Mouse (Mus musculus): ENCODE measurements around the gene Olfr1423. TPM values are rescaled to one million over a fixed set of nuclear protein-coding genes. Genes with fewer than 3 reads are reported as not detected.
A peak's percentile ranks its signal among the peaks of the same experiment; 100 is the strongest.

Gene Olfr1423
- polyA plus RNA-seq, 1 experiment from 2014 or later: not detected

DNA sequence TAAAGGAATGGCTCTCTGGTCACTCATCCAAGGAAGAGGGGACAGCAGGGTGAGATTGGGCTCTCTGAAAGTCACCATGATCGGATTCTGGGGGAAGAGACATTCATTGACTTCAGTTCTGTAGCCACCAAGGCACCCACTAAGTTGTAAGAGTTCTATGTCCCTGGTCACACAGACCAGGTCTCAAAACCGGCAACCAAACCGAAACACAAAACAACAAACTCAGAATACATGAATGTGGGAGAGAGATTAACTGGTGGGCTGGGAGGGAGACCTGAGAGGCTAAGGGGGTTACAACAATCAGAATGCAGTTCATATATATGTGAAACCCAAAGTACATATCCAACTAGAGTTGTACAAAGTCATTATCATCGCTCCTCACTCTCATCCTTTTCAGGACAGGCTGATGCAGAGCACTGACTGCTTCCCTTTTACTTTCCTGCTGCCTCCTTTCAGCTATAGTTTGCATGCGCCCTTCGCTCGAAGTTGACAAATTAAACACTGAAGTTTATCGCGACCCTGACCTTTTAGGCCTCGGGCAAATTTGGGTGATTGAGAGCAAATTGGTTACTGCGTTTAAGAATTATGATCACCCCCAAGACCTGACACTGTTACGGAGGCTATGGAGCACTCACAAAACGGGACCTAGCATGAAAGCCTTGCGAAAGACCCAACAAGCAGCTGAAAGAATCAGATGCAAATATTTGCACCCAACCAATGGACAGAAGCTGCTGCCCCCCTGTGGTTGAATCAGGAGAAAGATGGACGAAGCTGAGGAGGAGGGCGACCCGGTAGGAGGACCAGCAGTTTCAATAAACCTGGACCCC, 33.8 kb downstream of the Olfr1423 start:
- Histone ChIP-seq H3K27me3 (replicated peaks; ENCODE audit: control insufficient read depth, insufficient read depth, low read length) (no peaks in the 10 kb centered on the region), H3K9ac (ENCODE audit: low read depth, low read length) (no peak overlapping the region)

DNA sequence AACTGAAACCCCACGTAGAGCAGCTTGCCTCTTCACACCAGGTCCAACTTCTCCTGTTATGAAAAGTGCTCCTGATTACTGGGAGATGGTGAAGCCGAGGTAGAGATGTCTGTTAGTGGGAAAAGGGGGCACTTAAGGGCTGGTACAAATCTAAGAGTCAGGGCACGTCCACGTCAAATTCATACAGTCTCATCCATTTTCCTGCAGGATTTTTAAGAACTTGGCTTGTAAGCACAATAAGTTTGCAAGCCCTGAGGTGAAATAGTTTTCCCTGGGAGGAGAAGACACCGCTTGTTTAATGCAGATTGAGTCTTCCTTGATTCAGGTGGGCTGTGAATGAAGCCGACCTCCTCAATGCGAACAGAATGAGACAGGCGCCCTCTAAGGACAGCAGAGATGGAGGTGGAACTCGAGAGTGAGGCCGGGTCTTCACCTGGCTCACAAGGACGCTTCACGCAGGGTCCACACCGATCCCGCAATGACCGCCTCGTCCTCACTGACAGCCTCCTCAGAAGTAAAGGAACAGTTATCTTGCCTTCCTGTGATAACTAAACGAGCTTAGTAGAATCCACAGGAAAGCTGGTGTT, 34.7 kb downstream of the Olfr1423 start:
- no peaks in the 10 kb centered on the region for H3K27me3 ChIP-seq (replicated peaks; ENCODE audit: control insufficient read depth, insufficient read depth, low read length)
- 5% methylated on average over 17 of the region's 17 CpGs for WGBS
- ATAC-seq: no peak
- H3K27ac ChIP-seq (ENCODE audit: low read depth, low read length): peak overlapping the region; percentile 92
- peak overlapping the region; percentile 61 for H3K4me2 ChIP-seq (replicated peaks; ENCODE audit: low read depth)
- no peaks in the 10 kb centered on the region for H3K9me3 ChIP-seq (ENCODE audit: control insufficient read depth)
- H3K4me1 ChIP-seq (replicated peaks; ENCODE audit: control insufficient read depth, insufficient read depth, low read length): no peaks in the 10 kb centered on the region
- H3K36me3 ChIP-seq (ENCODE audit: control insufficient read depth, insufficient read depth): no peaks in the 10 kb centered on the region
- H3K4me3 ChIP-seq (ENCODE audit: low read depth, low read length): peak overlapping the region; percentile 75
- peak overlapping the region; percentile 54 for H3K9ac ChIP-seq (ENCODE audit: low read depth, low read length)
- peak; percentile 46; the same call in 1 of the 2 replicates for TF ChIP-seq CTCF (IDR thresholded peaks at IDR 0.05; ENCODE audit: low read depth)

More for the DNA sequence above, 33.8 kb downstream of the Olfr1423 start:
- H3K27ac ChIP-seq (ENCODE audit: low read depth, low read length): no peak overlapping the region
- 20% methylated on average over 17 of the region's 17 CpGs for WGBS
- H3K9me3 ChIP-seq (ENCODE audit: control insufficient read depth): no peaks in the 10 kb centered on the region
- H3K36me3 ChIP-seq (ENCODE audit: control insufficient read depth, insufficient read depth): no peaks in the 10 kb centered on the region
- H3K4me3 ChIP-seq (ENCODE audit: low read depth, low read length): peak overlapping the region; percentile 7; the same call in 1 of the 2 replicates
- peak; percentile 86 for TF ChIP-seq CTCF (IDR thresholded peaks at IDR 0.05; ENCODE audit: low read depth)
- H3K4me2 ChIP-seq (replicated peaks; ENCODE audit: low read depth): peak overlapping the region; percentile 61
- no peaks in the 10 kb centered on the region for H3K4me1 ChIP-seq (replicated peaks; ENCODE audit: control insufficient read depth, insufficient read depth, low read length)
- ATAC-seq: no peak

DNA sequence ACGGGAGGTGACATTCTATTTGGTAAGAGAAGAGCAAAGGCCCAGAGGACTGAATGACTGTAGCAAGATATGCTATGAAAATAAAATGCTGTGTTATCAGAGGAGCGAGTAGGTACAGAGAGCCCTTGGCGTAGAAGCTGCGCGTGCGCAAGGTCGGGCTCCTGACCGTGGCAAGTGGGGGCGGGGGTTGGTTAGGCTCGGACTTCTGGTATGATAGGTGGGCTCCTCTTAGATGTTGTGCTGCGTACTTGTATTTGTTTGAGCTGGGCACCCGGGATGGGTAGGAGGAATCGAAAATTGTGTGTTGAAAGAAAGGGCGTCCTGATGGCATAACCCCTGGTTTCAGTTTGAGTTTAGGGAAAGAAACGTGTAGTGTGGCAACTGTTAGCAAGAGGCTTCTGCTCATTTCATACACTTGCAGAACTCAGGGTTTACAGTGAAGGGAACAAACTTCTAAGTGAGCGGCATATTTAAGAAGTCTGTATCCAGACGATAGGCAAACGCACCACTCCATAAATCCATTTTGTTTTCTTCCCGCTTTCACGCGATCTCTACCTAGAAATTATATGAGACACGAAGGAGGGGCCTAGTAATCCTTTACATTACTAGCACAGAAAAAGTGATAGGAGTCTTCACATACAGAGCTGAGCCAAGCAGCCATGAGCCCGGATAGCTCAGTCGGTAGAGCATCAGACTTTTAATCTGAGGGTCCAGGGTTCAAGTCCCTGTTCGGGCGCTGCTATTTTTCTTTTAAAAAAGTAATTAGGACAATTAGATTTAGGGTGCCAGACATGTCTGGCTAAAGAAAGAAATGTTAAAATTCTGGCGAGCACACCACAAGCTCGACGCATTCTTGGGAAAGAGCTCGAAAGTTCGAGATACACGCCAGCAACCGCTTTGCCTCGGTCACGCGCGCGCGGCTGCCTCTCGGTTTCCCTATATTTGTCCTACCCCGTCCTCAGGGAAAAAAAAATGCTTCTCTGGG, 35.4 kb downstream of the Olfr1423 start:
- no peak for TF ChIP-seq CTCF (IDR thresholded peaks at IDR 0.05; ENCODE audit: low read depth)
- no peaks in the 10 kb centered on the region for H3K36me3 ChIP-seq (ENCODE audit: control insufficient read depth, insufficient read depth)
- peak overlapping the region; percentile 54 for H3K9ac ChIP-seq (ENCODE audit: low read depth, low read length)
- peak; percentile 53 for ATAC-seq
- under 1% methylated on average over 41 of the region's 41 CpGs for WGBS
- H3K9me3 ChIP-seq (ENCODE audit: control insufficient read depth): no peaks in the 10 kb centered on the region
- H3K4me1 ChIP-seq (replicated peaks; ENCODE audit: control insufficient read depth, insufficient read depth, low read length): no peaks in the 10 kb centered on the region
- peak overlapping the region; percentile 75 for H3K4me3 ChIP-seq (ENCODE audit: low read depth, low read length)
- peak overlapping the region; percentile 61 for H3K4me2 ChIP-seq (replicated peaks; ENCODE audit: low read depth)
- H3K27ac ChIP-seq (ENCODE audit: low read depth, low read length): peak overlapping the region; percentile 92
- no peaks in the 10 kb centered on the region for H3K27me3 ChIP-seq (replicated peaks; ENCODE audit: control insufficient read depth, insufficient read depth, low read length)

DNA sequence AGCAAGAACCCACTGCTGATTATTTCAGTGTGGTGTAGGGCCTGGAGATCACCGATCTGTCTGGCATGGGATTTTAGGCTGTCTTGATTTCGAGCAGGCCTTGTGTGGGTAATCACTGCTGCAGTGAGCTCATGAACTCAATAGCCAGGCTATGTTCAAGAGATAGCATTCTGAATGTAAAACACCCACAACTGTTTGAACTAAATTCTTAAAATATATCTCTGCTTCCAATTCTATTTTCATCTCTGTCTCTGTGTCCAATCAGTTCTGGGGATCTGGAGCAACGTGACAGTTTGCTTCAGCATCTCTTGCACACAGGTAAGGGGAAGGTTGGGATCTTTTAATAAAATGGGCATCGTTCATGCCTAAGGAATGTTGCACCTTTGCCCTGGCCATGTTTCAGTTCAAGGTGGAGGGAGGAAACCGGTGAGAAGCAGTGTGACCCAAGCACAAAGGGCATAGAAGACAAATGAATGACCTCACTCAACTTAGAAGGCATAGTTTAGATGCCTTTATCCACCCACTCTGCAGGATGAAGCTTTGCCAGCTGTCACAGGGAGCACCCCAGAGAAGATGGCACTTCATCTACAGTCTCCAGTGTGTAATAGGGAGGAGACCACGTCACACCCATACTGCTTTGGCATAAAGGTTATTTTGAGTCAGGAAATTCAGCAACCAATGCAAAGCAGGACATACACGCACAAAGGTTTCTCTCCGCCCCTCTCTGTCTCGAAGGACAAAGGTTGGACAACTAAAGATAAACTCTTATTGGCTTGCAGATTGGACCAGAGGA, 36.7 kb downstream of the Olfr1423 start:
- TF ChIP-seq CTCF (IDR thresholded peaks at IDR 0.05; ENCODE audit: low read depth): no peak
- peak; percentile 73 for ATAC-seq
- H3K9ac ChIP-seq (ENCODE audit: low read depth, low read length): no peak overlapping the region
- no peaks in the 10 kb centered on the region for H3K9me3 ChIP-seq (ENCODE audit: control insufficient read depth)
- H3K36me3 ChIP-seq (ENCODE audit: control insufficient read depth, insufficient read depth): no peaks in the 10 kb centered on the region
- no peaks in the 10 kb centered on the region for H3K27me3 ChIP-seq (replicated peaks; ENCODE audit: control insufficient read depth, insufficient read depth, low read length)
- H3K27ac ChIP-seq (ENCODE audit: low read depth, low read length): peak overlapping the region; percentile 74
- peak overlapping the region; percentile 61 for H3K4me2 ChIP-seq (replicated peaks; ENCODE audit: low read depth)
- 33% methylated on average over 9 of the region's 9 CpGs for WGBS
- H3K4me1 ChIP-seq (replicated peaks; ENCODE audit: control insufficient read depth, insufficient read depth, low read length): no peaks in the 10 kb centered on the region
- H3K4me3 ChIP-seq (ENCODE audit: low read depth, low read length): peak overlapping the region; percentile 75

DNA sequence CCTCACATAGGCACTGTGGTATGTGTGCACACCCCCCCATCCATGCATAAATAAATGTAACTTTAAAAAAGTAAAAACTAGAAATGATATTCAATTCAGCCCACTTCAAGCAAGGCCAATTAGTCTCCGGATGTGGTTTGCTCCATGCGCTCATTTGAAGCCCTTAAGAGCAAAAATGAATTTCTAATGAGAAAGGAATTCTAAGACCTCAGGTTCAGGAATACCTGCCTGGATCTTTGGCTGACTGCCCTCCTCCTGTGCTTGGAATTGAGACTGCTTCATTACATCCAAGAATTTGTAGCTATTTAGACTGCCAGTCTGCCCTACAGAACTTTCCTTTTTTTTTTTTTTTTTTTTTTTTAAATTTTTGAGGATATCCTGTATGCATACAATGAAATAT, 37.5 kb downstream of the Olfr1423 start:
- no peak for TF ChIP-seq CTCF (IDR thresholded peaks at IDR 0.05; ENCODE audit: low read depth)
- H3K27ac ChIP-seq (ENCODE audit: low read depth, low read length): peak overlapping the region; percentile 35; the same call in 1 of the 2 replicates
- no peak overlapping the region for H3K4me2 ChIP-seq (replicated peaks; ENCODE audit: low read depth)
- no peak overlapping the region for H3K9ac ChIP-seq (ENCODE audit: low read depth, low read length)
- H3K27me3 ChIP-seq (replicated peaks; ENCODE audit: control insufficient read depth, insufficient read depth, low read length): no peaks in the 10 kb centered on the region
- WGBS: 90% methylated on average over 2 of the region's 2 CpGs
- H3K4me3 ChIP-seq (ENCODE audit: low read depth, low read length): no peak overlapping the region
- H3K36me3 ChIP-seq (ENCODE audit: control insufficient read depth, insufficient read depth): no peaks in the 10 kb centered on the region
- no peak for ATAC-seq
- H3K4me1 ChIP-seq (replicated peaks; ENCODE audit: control insufficient read depth, insufficient read depth, low read length): no peaks in the 10 kb centered on the region
- H3K9me3 ChIP-seq (ENCODE audit: control insufficient read depth): no peaks in the 10 kb centered on the region

All from intestine, postnatal 0 days (tissue).